Mouse (Mus musculus): Measurements from ENCODE around the gene Ascl5.

The Ascl5 gene

DNA sequence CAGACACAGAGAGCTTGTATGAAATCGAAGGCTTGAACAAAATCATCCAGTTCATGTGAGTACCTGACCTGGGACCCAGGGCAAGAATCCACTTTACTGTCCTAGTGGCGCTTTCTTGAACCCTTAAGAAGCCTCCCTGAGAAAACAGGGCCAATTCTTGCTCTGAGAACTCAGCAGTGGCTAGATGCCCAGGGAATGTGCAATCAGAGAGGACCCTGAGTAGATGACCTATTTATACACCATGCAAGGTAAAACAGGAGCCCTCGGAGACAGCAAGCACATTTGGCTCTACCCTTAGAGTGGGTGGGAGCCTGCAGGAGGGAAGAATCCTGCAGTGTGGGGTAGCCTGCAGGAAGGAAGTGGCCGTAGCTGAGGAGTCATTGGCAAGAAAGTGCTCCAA is 27.1 kb downstream of the Ascl5 start:
- TF ChIP-seq GATA4 (IDR thresholded peaks at IDR 0.05; ENCODE audit: insufficient replicate concordance, low read length) = no peak

DNA sequence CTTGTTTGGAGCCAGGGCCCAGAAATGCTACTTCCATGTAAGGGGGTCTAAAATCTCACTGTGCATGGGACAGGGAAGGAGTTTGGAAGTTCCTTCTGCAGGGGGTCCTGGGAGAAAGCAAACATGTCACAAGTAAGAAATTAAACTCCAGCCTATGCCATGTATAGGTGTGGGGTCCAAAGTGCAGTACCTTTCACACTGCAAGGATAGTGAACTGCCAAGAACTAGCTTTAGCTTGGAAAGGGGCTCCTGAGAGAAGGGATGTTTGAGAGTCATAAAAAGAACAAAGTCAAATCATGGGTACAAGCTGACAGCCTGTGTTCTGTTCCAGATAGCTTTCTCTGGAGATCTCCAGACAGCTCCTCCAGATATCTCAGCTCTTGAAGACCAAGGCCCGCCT is 30.6 kb downstream of the Ascl5 start:
- TF ChIP-seq GATA4 (IDR thresholded peaks at IDR 0.05; ENCODE audit: insufficient replicate concordance, low read length) = no peak

DNA sequence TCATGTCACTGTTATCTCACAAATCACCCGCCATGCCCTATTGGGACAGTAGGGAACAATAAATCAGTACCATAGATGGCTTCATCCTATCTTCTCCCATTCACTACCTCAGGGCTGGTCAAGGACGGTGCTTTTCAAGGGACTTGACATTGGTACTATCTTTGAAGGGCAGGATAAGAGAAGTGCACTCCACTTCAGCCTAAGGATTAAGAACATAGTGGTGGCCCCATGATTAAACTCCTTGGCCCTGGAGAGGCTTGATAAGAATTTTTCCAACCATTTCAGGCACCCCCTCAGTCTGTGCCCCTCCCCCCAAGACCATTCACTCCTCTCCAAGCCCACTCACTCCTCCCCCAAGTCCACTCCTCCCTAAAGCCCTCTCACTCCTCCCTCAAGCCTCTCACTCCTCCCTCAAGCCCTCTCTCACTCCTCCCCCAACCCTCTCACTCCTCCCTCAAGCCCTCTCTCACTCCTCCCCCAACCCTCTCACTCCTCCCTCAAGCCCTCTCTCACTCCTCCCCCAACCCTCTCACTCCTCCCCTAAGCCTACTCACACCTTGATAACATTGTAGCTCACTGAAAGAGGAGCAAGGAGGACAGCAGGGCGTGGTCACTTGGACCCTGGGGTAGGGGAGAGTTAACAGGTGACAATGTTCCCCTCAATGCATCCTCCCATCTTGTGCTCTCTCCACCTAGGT is 35.5 kb downstream of the Ascl5 start:
- TF ChIP-seq GATA4 (IDR thresholded peaks at IDR 0.05; ENCODE audit: insufficient replicate concordance, low read length) = no peak

DNA sequence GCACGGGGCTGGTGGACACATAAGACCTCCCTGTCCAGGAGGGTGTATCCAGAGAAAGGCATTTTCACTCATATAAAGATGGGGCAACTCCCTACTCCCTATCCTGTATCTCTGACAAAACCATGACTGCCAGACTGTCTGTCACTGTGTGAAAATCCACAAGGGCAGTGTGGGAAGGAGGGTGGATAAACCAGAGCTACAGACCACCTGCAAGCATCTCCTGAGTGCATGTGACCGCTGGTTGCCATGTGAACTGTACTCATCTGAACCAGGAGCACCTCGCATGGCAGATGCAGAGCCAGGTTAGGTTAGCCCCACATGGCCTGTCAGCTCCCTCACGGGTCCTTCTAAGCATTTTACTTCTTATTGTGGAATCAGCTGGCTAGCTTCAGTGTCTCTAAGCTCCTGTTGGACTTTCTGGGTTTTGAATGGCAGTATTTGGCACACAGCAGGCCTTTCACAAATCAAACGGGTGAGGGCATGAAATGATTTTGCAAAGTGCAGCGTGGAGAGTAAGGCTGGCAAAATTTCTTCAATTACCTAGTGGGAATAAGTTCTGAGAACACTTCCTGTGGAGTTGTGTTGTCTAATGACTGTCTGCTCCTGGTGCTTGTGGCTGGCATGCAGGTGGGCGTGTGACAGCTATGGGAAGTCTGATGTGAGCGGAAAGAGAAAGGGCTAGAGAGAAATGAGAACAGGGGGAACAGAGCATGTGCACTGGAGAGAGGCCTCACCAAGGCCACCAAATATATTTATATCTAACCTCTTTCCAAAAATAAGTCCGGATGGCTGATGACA is 39.0 kb downstream of the Ascl5 start:
- no peak for TF ChIP-seq GATA4 (IDR thresholded peaks at IDR 0.05; ENCODE audit: insufficient replicate concordance, low read length)

DNA sequence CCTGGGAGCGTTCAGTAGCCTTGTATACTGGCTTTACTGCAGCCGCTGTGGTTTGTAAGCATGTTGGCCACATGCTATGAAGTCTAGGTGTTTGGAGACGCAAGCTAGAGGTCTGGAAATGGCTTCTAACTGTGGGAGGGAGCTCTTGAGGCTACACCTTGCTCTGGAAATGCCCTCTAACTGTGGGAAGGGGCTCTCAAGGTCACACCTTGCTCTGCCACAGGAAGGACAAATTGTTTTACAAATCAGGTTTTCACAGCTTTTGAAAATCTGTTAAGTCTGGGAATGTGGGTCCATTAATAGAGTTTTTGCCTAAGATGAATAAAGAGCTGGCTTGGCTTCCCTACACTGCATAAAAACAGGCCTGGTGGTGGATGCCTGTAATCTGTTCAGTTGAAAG is 43.1 kb downstream of the Ascl5 start:
- no peak for TF ChIP-seq GATA4 (IDR thresholded peaks at IDR 0.05; ENCODE audit: insufficient replicate concordance, low read length)

GRCm38 (mm10) chr1:136094807-136095206 is 44.2 kb downstream of the Ascl5 start:
- TF ChIP-seq GATA4 (IDR thresholded peaks at IDR 0.05; ENCODE audit: insufficient replicate concordance, low read length) = no peak

All from liver, adult (tissue).